Mouse (Mus musculus) left cerebral cortex, adult 11 months (tissue): ENCODE data around the gene Dmbx1.

Experiments used
- DNase-seq: peaks from one replicate; pipeline ENCODE4 v3.0.0; 2022; ENCODE audit warnings: low spot score

Gene Dmbx1

GRCm38 (mm10) chr4:115886875-115887274, 52.9 kb downstream of the Dmbx1 start:
- DNase-seq = no peak

- DNase-seq = no peak
Measured at GRCm38 (mm10) chr4:115885846-115886245, 53.9 kb downstream of the Dmbx1 start.

- DNase-seq = no peak
Measured at GRCm38 (mm10) chr4:115884022-115884421, 55.7 kb downstream of the Dmbx1 start, which contains the start of gene Kncn. TSS of gene Kncn (plus strand) at chr4:115884400.

- no peak for DNase-seq
Measured at GRCm38 (mm10) chr4:115882195-115882594, 57.5 kb downstream of the Dmbx1 start.

GRCm38 (mm10) chr4:115881183-115881582, 58.5 kb downstream of the Dmbx1 start:
- peak; percentile 27 for DNase-seq

GRCm38 (mm10) chr4:115878828-115879227, 60.9 kb downstream of the Dmbx1 start:
- DNase-seq = no peak

- DNase-seq = no peak
Measured at GRCm38 (mm10) chr4:115878216-115878678, 61.5 kb downstream of the Dmbx1 start.

- no peak for DNase-seq
Measured at GRCm38 (mm10) chr4:115873231-115873630, 66.5 kb downstream of the Dmbx1 start.

GRCm38 (mm10) chr4:115869512-115870210, 70.1 kb downstream of the Dmbx1 start:
- DNase-seq = no peak
